Mouse (Mus musculus) megakaryocyte, embryonic 14.5 days (primary cell): ENCODE data around the gene Lce1m.

Experiments
- FLI1 ChIP-seq: IDR thresholded peaks from 2 replicates; pipeline ENCODE4 v1.6.1; 2012; ENCODE audit warnings: low read length, inconsistent platforms, mixed read lengths
- GATA1 ChIP-seq: IDR thresholded peaks from 3 replicates; pipeline ENCODE4 v1.6.1; 2012; ENCODE audit warnings: mixed read lengths, low read length, inconsistent platforms, borderline replicate concordance

DNA sequence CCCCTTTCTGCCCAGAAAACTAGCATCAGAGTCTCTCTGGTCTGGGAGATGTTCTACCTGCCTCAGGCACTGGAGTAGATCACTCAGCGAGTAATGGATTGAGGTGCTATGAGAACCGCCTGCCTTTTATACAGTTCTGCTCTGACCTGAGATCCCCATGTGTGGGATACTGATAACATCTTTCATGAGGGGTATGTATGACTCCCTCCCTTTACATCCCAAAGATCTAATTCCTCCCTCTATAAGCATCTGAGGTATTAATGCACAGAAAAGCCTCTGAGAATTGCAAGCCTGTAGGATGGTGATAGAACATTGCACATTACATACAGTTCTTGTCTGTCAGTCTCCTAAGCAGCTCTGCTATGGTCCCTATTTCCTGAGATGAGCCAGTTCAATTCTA, at the start of gene Lce1m:
- no peak for TF ChIP-seq FLI1
- no peak for TF ChIP-seq GATA1
